Mouse (Mus musculus) cerebellum, adult 2 months (tissue): ENCODE measurements around the gene Dnajc21. TPM values are rescaled to one million over a fixed set of nuclear protein-coding genes. Genes with fewer than 3 reads are reported as not detected.

Experiments
- DNase-seq, 2 experiments: peaks; one replicate each; pipeline ENCODE4 v3.0.0; 2021
- H3K27ac ChIP-seq: fragments of 200-500 bp; 2 replicates; pipeline ENCODE4 v1.5.1; 2012; ENCODE audit warnings: low read length, control low read depth, inconsistent platforms; ENCODE audit not compliant: insufficient read depth
- H3K27me3 ChIP-seq: fragments of 200-500 bp; 2 replicates; pipeline ENCODE4 v1.6.1; 2012; ENCODE audit warnings: inconsistent platforms, mild to moderate bottlenecking, low read length, moderate library complexity; ENCODE audit not compliant: control insufficient read depth, insufficient read depth
- H3K4me1 ChIP-seq: fragments of 200-500 bp; 2 replicates; pipeline ENCODE4 v1.6.1; 2011; ENCODE audit warnings: low read length; ENCODE audit not compliant: control insufficient read depth, insufficient read depth
- H3K4me3 ChIP-seq: fragments of 200-500 bp; replicated peaks from 2 replicates; pipeline ENCODE3; 2011; ENCODE audit warnings: mild to moderate bottlenecking, low read depth, low read length, control low read depth; ENCODE audit not compliant: insufficient read depth
- CTCF ChIP-seq: fragments of 200-500 bp; IDR thresholded peaks from 2 replicates; pipeline ENCODE4 v1.5.1; 2011; ENCODE audit warnings: low read depth, mild to moderate bottlenecking, control low read depth, low read length, moderate library complexity, borderline replicate concordance; ENCODE audit not compliant: insufficient read depth
- POLR2A ChIP-seq: fragments of 200-500 bp; IDR thresholded peaks from 2 replicates; pipeline ENCODE4 v1.6.1; 2011; ENCODE audit warnings: low read length, control low read depth, borderline replicate concordance; ENCODE audit not compliant: insufficient read depth
- WGBS: fragments of 180-500 bp; shearing (Covaris S2); methylation state at CpG from one replicate; pipeline ENCODE4 v1.1.7; 2018; 5-methylcytosine and 5-hydroxymethylcytosine counted together
- polyA plus RNA-seq: library from polyadenylated mRNA; depleted of rRNA; stranded (reverse); fragments of >200 nt; gene quantifications from 2 replicates; pipeline ENCODE4 v1.2.3, GENCODE M21; 2012

Dnajc21 gene
- polyA plus RNA-seq, 1 experiment = 19.2 TPM

DNA sequence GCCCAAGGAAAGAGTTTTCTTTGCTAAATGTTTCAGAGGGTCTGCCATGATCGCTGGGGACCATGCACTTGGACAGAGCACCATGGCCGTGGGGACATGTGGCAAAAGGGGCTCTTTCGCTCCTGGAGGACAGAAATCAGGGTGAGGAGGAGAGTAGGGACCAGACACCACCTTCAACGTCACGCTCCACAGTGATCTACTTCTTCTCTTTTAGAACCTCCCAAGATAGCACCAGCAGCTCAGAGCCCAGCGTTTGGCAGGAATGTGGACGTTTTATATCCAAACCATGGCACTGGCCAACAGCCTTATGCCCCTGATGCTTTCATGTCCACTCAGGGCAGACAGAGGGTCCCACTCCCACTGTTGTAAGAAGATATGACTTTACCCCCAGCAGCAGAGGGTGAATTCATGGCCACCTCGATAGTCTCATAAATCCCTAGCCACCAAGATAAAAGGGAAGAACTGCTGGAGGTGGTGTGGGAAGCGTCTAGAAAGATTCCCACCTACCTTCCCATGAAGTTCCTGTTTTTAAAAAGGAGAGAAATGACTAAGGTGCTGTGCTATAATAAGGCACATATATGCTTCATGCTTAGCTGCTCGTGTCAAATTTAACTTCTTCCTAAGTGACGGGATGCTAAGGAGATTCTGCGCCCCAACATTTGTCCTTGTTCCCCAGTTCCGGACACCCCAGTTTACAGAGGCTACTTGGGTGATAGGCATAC, 43.6 kb downstream of the Dnajc21 start:
- no peak overlapping the region for H3K27ac ChIP-seq
- no peak overlapping the region for H3K4me3 ChIP-seq
- 91% methylated on average over 13 of the region's 13 CpGs for WGBS
- H3K27me3 ChIP-seq = no peaks in the 10 kb centered on the region
- DNase-seq = no peak
- H3K4me1 ChIP-seq = no peaks in the 10 kb centered on the region; the same call in 1 of the 2 replicates
- TF ChIP-seq POLR2A = no peak
- no peak for TF ChIP-seq CTCF

DNA sequence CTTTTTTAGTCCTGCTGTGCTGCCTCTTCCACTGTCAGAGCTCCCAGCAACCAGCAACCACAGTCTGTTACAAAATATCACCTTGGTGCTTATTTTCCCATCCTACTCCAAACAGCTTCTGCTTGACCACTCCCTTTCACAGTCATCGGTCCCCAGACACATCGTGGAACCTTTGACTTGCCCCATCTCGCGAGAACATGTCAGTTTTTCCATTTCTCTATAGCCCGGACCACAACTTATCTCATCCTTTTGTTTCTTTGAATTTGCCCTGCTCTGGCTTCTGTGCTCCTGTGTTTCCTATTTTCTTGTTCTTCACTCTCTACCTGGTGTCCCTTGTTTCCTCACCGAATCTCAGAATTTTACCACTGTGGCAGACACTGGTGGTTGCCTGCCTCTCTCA, 44.2 kb downstream of the Dnajc21 start:
- H3K4me3 ChIP-seq = no peak overlapping the region
- no peaks in the 10 kb centered on the region; the same call in 1 of the 2 replicates for H3K4me1 ChIP-seq
- no peak for DNase-seq
- H3K27me3 ChIP-seq = no peaks in the 10 kb centered on the region
- TF ChIP-seq POLR2A (no peak), CTCF (no peak)
- 93% methylated on average over 6 of the region's 6 CpGs for WGBS
- H3K27ac ChIP-seq = no peak overlapping the region

DNA sequence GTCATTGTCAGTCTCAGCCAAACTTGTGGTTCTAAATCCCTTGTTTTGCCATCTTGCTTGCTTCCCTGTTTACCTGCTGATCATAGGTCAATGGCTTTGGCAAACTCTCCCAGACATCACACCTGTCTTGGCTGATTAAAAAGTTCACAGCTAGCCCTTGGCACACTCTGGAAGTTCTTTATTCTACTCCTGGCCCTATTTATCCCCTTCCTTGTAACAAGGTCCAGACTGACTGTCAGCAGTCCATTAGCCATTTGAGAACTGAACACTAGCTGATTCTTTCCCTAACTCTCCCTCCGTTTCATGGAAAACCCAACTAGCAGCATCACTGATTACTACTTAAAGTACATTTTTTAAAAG, 48.6 kb downstream of the Dnajc21 start:
- DNase-seq = no peak
- Histone ChIP-seq H3K4me1 (no peaks in the 10 kb centered on the region; the same call in 1 of the 2 replicates), H3K4me3 (no peak overlapping the region), H3K27me3 (no peaks in the 10 kb centered on the region), H3K27ac (no peak overlapping the region)
- WGBS = 2% methylated on average over 1 of the region's 1 CpGs
- TF ChIP-seq POLR2A = no peak
- no peak for TF ChIP-seq CTCF

DNA sequence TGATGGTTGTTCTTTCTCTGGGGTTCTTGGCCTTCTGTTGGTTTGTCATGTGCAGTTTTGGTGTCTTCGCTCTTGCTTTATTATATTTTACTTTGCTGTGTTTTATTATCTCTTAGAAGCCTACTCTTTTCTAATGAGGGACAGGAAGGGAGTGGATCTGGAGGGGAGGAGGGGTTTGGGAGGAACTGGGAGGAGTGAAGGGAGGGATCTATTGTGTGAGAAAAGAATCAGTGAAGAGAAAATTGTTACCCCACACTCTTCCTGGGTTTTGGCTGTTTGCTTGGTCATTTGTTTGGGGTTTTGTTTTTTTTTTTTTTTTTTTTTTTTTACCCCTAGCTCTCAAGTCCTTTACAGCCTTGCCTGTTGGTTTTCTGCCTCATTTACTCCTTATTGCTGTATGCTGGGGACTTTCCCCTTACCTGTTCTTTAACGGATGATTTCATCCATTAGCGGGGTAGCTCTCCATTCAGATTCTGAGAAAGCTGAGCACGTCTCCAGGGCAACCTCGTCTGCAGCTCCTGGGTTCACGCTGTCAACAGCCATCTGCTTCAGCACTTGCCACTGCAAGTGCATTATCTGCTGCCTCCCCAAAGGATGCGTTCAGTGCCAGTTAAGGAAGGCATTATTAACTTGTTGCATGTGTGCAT, 49.1 kb downstream of the Dnajc21 start:
- TF ChIP-seq POLR2A (no peak), CTCF (no peak)
- Histone ChIP-seq H3K27me3 (no peaks in the 10 kb centered on the region), H3K4me1 (no peaks in the 10 kb centered on the region; the same call in 1 of the 2 replicates), H3K4me3 (no peak overlapping the region), H3K27ac (no peak overlapping the region)
- 16% methylated on average over 7 of the region's 7 CpGs for WGBS
- no peak for DNase-seq

DNA sequence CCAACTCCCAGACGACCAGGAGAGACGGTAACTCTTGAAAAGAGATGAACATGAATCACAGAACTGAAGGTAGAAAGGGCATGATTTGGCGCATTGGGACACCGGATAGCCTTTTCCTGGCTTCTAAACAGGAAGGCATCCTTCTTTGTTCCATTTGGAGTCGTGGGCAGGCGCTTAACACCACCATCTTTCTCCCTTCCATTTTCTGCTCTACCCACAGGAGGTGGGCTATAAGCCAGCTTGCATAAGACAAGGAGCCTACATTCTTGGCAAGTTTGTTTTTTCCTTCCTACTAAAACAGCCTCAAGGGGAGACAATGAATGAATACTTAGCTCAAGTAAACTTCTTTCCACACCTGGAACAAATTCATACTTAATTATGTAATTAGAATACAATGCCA, 56.7 kb downstream of the Dnajc21 start:
- Histone ChIP-seq H3K4me1 (no peaks in the 10 kb centered on the region), H3K27me3 (no peaks in the 10 kb centered on the region), H3K4me3 (no peak overlapping the region), H3K27ac (no peak overlapping the region)
- no peak for DNase-seq
- WGBS = 68% methylated on average over 6 of the region's 6 CpGs
- TF ChIP-seq CTCF (no peak), POLR2A (no peak)

DNA sequence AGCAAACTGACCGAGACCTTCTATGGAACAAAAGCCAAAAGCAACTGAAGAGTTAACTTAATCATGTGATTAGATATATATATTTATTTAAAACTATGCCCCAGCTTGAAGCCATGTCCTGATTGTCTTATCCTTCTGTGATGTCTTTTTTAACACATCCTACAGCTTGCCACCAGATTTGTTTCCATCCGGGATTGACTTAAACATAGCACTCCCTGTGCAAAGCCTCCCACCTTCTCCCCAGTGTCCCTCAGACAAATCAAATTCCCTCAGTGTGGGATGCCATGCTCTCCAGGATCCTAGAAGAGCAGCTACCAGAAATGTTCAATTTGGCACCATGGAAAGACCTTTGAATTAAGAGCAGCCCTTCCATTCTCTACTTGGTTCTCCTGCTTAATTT, 59.4 kb downstream of the Dnajc21 start:
- TF ChIP-seq POLR2A (no peak), CTCF (no peak)
- H3K27me3 ChIP-seq = no peaks in the 10 kb centered on the region
- 73% methylated on average over 2 of the region's 2 CpGs for WGBS
- no peak overlapping the region for H3K27ac ChIP-seq
- no peak for DNase-seq
- no peak overlapping the region for H3K4me3 ChIP-seq
- H3K4me1 ChIP-seq = no peaks in the 10 kb centered on the region

DNA sequence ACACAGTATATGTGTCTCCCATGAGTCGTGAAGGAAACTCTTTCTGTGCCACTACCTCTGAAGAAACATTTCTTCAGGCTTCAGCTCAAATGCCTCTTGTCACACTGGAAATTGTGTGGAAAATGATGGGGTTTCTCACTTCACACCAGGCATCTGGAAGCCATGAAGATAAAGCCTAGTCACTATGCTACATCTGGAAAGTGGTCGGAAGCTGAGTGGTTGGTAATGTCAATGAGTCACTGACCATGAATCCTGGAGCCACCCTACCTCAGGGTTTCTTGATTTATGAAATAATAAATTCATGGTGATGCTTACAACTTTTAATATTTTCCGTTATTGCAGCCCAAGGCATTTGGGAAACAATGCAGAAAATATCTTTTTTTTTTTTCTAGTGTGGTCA, 60.5 kb downstream of the Dnajc21 start:
- no peak overlapping the region for H3K4me3 ChIP-seq
- H3K4me1 ChIP-seq = no peaks in the 10 kb centered on the region
- no peak for DNase-seq
- TF ChIP-seq CTCF (no peak), POLR2A (no peak)
- 86% methylated on average over 3 of the region's 3 CpGs for WGBS
- H3K27me3 ChIP-seq = no peaks in the 10 kb centered on the region
- no peak overlapping the region for H3K27ac ChIP-seq

DNA sequence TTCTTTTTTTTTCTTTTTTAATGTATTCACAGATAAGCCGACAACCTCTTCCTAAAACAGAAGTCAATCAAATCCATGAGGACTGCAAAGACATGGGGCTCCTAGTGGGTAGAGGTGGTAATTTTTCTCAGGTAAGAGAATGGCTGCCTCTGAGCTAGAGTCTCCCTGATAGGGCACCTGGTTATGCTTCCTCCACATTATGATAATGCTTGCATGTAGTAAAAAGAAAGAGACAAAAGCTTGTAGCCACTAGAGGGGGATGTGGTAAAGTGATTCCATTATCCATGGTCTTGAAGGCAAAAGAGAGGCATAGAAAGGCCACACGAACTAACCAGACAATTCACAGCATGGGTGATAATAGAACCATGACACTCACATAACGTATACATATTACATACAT, 69.9 kb downstream of the Dnajc21 start:
- Histone ChIP-seq H3K4me3 (no peak overlapping the region), H3K27me3 (no peaks in the 10 kb centered on the region), H3K27ac (no peak overlapping the region), H3K4me1 (no peaks in the 10 kb centered on the region)
- no peak for DNase-seq
- 34% methylated on average over 3 of the region's 3 CpGs for WGBS
- TF ChIP-seq POLR2A (no peak), CTCF (no peak)
